19 mouse cellular contexts compared by ENCODE assay signal in the genomic region with DNA sequence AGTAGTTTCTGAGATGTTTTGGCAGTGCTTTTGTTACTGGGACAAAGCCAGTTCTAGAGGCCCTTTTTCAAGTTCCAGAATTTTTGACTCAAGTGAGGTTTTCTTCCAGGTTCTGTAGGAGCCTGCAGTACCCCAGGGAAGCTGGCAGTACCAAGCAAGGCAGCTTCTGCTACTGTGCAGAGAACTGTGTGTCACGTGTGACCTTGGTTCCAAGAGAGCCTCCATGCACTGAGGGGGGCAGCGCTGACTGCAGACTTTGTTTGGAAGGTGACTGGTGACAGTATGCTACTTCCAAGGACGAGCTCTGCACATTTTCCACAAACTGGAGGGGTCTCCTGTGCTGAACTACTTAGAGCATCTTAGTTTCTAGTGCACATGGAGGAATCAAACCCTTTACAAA. TPM values are rescaled to one million over a fixed set of nuclear protein-coding genes. Genes with fewer than 3 reads are reported as not detected.
DNase-seq lines count a peak whose midpoint lies in the region; ATAC-seq lines count a peak whose summit lies in the region.
"Had no signal": no experiment of that assay in that cellular context is flagged by ENCODE, and none has a peak within 500 bp of the region (broad histone marks: within the 10 kb centered on the region; RNA-seq: fewer than 3 reads in every experiment).

No protein-coding gene starts in this region.

- DNase-seq in cerebellum, adult 18-20 months = peak; percentile 45 to 57
- no peak for DNase-seq in heart, embryonic 10.5 days (ENCODE audit: low spot score)
- DNase-seq in adrenal gland, postnatal 14 days = peak; percentile 71
- peak; percentile 31 to 42 for DNase-seq in cerebellum, postnatal 14 days
- no peak for DNase-seq in spleen, postnatal 4 days (ENCODE audit: low spot score in 2 of 2)
- DNase-seq: kidney, adult 18-20 months; kidney, postnatal 10 days; layer of hippocampus, postnatal 36 days; liver, embryonic 13.5 days; lung, embryonic 14.5 days; lung, postnatal 36 days; thymus, postnatal 14 days had no signal

- WGBS in heart, embryonic 16.5 days = 35% methylated on average over 3 of the region's 3 CpGs
- 55% methylated on average over 3 of the region's 3 CpGs for WGBS in heart, embryonic 10.5 days

- H3K27me3 ChIP-seq in heart, embryonic 16.5 days (ENCODE audit: control insufficient read depth, insufficient read depth, low read length) = no peaks in the 10 kb centered on the region
- H3K27me3 ChIP-seq in heart, embryonic 10.5 days (ENCODE audit: insufficient read depth, poor library complexity, severe bottlenecking) = no peaks in the 10 kb centered on the region
- H3K27me3 ChIP-seq: limb, embryonic 13.5 days; liver, embryonic 13.5 days; midbrain, embryonic 15.5 days; neural tube, embryonic 15.5 days had no signal

- peak overlapping the region; percentile 58 for H3K27ac ChIP-seq in heart, embryonic 16.5 days (ENCODE audit: low read length)
- no peak overlapping the region for H3K27ac ChIP-seq in heart, embryonic 10.5 days
- H3K27ac ChIP-seq: heart, adult 2 months; limb, embryonic 13.5 days; liver, embryonic 13.5 days; midbrain, embryonic 15.5 days; neural tube, embryonic 15.5 days had no signal

- peaks cover 4% of the 10 kb centered on the region for H3K9me3 ChIP-seq in heart, embryonic 16.5 days (replicated peaks; ENCODE audit: control insufficient read depth, low read length)
- H3K9me3 ChIP-seq in heart, embryonic 10.5 days = no peaks in the 10 kb centered on the region
- H3K9me3 ChIP-seq: limb, embryonic 13.5 days; liver, embryonic 13.5 days; midbrain, embryonic 15.5 days; neural tube, embryonic 15.5 days had no signal

- no peak for ATAC-seq in cerebellum, adult (ENCODE audit: insufficient number of reproducible peaks, low FRiP score, low TSS enrichment)
- ATAC-seq in heart, embryonic 16.5 days (replicated peaks; ENCODE audit: extremely low read depth, insufficient read depth, low FRiP score) = peak; percentile 57; the same call in 1 of the 2 replicates
- no peak for ATAC-seq in erythroblast, adult 5-6 weeks (replicated peaks; ENCODE audit: low FRiP score, poor library complexity, severe bottlenecking)
- ATAC-seq: midbrain, embryonic 15.5 days had no signal

- no peak overlapping the region for H3K4me2 ChIP-seq in heart, embryonic 16.5 days (ENCODE audit: low read depth, low read length)
- H3K4me2 ChIP-seq: limb, embryonic 13.5 days; liver, embryonic 13.5 days; lung, embryonic 14.5 days; midbrain, embryonic 15.5 days; neural tube, embryonic 15.5 days had no signal

- H3K4me1 ChIP-seq in heart, embryonic 16.5 days (ENCODE audit: control insufficient read depth, insufficient read depth, low read length) = peaks cover 20% of the 10 kb centered on the region
- peaks cover 17% of the 10 kb centered on the region; the same call in 1 of the 2 replicates for H3K4me1 ChIP-seq in heart, embryonic 10.5 days
- H3K4me1 ChIP-seq: midbrain, embryonic 15.5 days had no signal

- peaks cover 16% of the 10 kb centered on the region for H3K36me3 ChIP-seq in heart, embryonic 16.5 days (ENCODE audit: control insufficient read depth, insufficient read depth)
- peaks cover 28% of the 10 kb centered on the region for H3K36me3 ChIP-seq in heart, embryonic 10.5 days
- H3K36me3 ChIP-seq: midbrain, embryonic 15.5 days had no signal

- no peak overlapping the region for H3K4me3 ChIP-seq in heart, embryonic 16.5 days (ENCODE audit: low read length)
- no peak overlapping the region for H3K4me3 ChIP-seq in heart, embryonic 10.5 days
- H3K4me3 ChIP-seq: heart, adult 2 months; limb, embryonic 13.5 days; liver, embryonic 13.5 days; midbrain, embryonic 15.5 days; neural tube, embryonic 15.5 days had no signal

- no peak overlapping the region for H3K9ac ChIP-seq in heart, embryonic 16.5 days (ENCODE audit: low read length)
- H3K9ac ChIP-seq: limb, embryonic 13.5 days; liver, embryonic 13.5 days; lung, embryonic 14.5 days; midbrain, embryonic 15.5 days; neural tube, embryonic 15.5 days had no signal

RNA-seq across cellular contexts. Expression of gene Msl2, which starts 33.5 kb away (rescaled TPM):
- polyA plus RNA-seq in heart, embryonic 16.5 days (2015; fragmentation: Nextera tagmentation; extraction: Ambion mirVana) = 2.4 and 2.9 TPM in 2 replicates
- 3.2 and 3.7 TPM in 2 replicates for polyA plus RNA-seq in heart, embryonic 10.5 days (2016; fragmentation: Nextera tagmentation; extraction: Ambion mirVana)
- 42.5 and 47.4 TPM in 2 replicates for total RNA-seq in adrenal gland, postnatal 14 days (2021)
- 51.4 and 56.9 TPM in 2 replicates for total RNA-seq in erythroblast, adult 5-6 weeks (2015; ENCODE audit: low replicate concordance)
- 47.2 and 49.1 TPM in 2 replicates for total RNA-seq in erythroblast, adult 5-6 weeks (2017; ENCODE audit: low replicate concordance)

Comparison
In these comparisons a context has a peak if more than half of its experiments do, and no peak if none do; other contexts are left out.
1. DNase-seq: peak in cerebellum, adult 18-20 months (2 of 2), adrenal gland, postnatal 14 days (single experiment) and cerebellum, postnatal 14 days (2 of 2); none in heart, embryonic 10.5 days (single experiment) and spleen, postnatal 4 days (0 of 2).